Mouse (Mus musculus): Measurements from ENCODE around the gene Nit1.
A peak's percentile ranks its signal among the peaks of the same experiment; 100 is the strongest.

DNA sequence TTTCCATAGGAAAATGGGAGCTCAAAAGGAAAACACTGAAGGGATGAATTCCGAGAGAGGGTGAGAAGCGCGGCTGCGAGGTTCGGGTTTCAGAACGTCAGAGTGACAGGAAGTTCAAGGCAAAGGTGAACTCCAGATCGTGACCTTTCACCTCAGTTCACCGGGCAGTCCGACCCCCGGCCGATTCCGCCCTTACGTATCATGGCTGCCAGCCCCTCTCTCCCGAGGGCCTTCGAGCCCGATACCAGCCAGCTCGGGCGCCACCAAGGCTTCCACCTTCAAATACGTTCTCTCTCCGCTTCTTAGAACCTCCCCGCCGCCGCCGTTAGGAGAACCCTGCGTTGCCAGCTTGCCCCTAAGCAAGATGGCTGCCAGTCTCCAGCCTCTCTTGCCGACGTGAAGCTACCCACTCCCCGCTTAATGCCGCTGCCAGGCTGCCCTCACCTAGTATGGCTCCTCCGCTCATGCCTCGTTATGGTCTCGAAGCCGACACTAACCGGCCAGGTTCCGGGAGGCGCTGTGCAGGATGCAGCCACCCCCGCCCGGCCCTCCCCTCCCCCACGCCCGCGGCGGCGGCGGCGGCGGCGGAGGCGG lies 16.5 kb downstream of the Nit1 start, which contains the start of gene Dedd:
- TF ChIP-seq CTCF (IDR thresholded peaks at IDR 0.05; ENCODE audit: borderline replicate concordance, control insufficient read depth, extremely low read depth, insufficient read depth, low read length, poor library complexity) (peak; percentile 44; the same call in 1 of the 2 replicates), POLR2A (IDR thresholded peaks at IDR 0.05; ENCODE audit: control insufficient read depth, extremely low read depth, insufficient read depth, low read length, poor library complexity) (peak; percentile 41; the same call in 1 of the 2 replicates)
